Mouse (Mus musculus): ENCODE measurements at regions not wholly inside any gene's neighbourhood (a gene's known extent, or its start where the extent isn't known, plus 50 kb on each side); places are given as distances from the start of the nearest gene placed in this dataset. TPM values are rescaled to one million over a fixed set of nuclear protein-coding genes. Genes with fewer than 3 reads are reported as not detected.

GRCm38 (mm10) chr6:133170548-133170947, 65.8 kb downstream of the Smim10l1 start:
- DNase-seq (ENCODE audit: low spot score): no peak

GRCm38 (mm10) chr6:133171286-133171685, 66.6 kb downstream of the Smim10l1 start:
- DNase-seq (ENCODE audit: low spot score): no peak

GRCm38 (mm10) chr6:133206173-133206572, 85.8 kb upstream of the 5530400C23Rik start:
- peak; percentile 20 for DNase-seq (ENCODE audit: low spot score)

Small RNA genes in the stretch of these regions (microRNA-seq; reads per million reads assigned to microRNA genes)
- gene Gm23403: not detected
- gene Gm25019: not detected

Data from gastrocnemius, adult 18-20 months (tissue).